Mouse (Mus musculus) intestine, embryonic 15.5 days (tissue): Measurements from ENCODE around the gene Ran. TPM values are rescaled to one million over a fixed set of nuclear protein-coding genes. Genes with fewer than 3 reads are reported as not detected.

Experiments
- ATAC-seq: fragments of 200-750 bp; cut with Nextera tagmentation; 2 replicates; pipeline ENCODE4 v1.8.0; 2017; ENCODE audit warnings: moderate TSS enrichment, moderate library complexity
- H3K27ac ChIP-seq: fragments of 300-500 bp; sonication (generic); 2 replicates; pipeline ENCODE4 v1.5.1; 2015; ENCODE audit warnings: mild to moderate bottlenecking, inconsistent platforms
- H3K27me3 ChIP-seq: fragments of 300-500 bp; sonication (generic); replicated peaks from 2 replicates; pipeline ENCODE4 v1.6.1; 2015; ENCODE audit warnings: inconsistent platforms
- H3K36me3 ChIP-seq: fragments of 300-500 bp; sonication (generic); 2 replicates; pipeline ENCODE4 v1.6.1; 2015; ENCODE audit warnings: inconsistent platforms
- H3K4me1 ChIP-seq: fragments of 300-500 bp; sonication (generic); replicated peaks from 2 replicates; pipeline ENCODE4 v1.6.1; 2015; ENCODE audit warnings: inconsistent platforms
- H3K4me2 ChIP-seq: fragments of 300-500 bp; sonication (generic); replicated peaks from 2 replicates; pipeline ENCODE4 v1.6.1; 2015; ENCODE audit warnings: mild to moderate bottlenecking, inconsistent platforms
- H3K4me3 ChIP-seq: fragments of 300-500 bp; sonication (generic); replicated peaks from 2 replicates; pipeline ENCODE4 v1.5.1; 2015; ENCODE audit warnings: inconsistent platforms
- H3K9ac ChIP-seq: fragments of 300-500 bp; sonication (generic); 2 replicates; pipeline ENCODE4 v1.6.1; 2015; ENCODE audit warnings: inconsistent platforms
- H3K9me3 ChIP-seq: fragments of 300-500 bp; sonication (generic); 2 replicates; pipeline ENCODE4 v1.6.1; 2016; ENCODE audit warnings: inconsistent platforms
- WGBS: fragments of 180-500 bp; shearing (Covaris S2); methylation state at CpG from one replicate; pipeline ENCODE4 v1.1.7; 2015; 5-methylcytosine and 5-hydroxymethylcytosine counted together
- polyA plus RNA-seq: library from polyadenylated mRNA; unstranded; fragments of >200 nt; fragmentation: Nextera tagmentation; extraction: Ambion mirVana; gene quantifications from 2 replicates; pipeline ENCODE4 v1.2.1, GENCODE M21; 2015

The Ran gene
- polyA plus RNA-seq, 1 experiment from 2014 or later, result 602 TPM

DNA sequence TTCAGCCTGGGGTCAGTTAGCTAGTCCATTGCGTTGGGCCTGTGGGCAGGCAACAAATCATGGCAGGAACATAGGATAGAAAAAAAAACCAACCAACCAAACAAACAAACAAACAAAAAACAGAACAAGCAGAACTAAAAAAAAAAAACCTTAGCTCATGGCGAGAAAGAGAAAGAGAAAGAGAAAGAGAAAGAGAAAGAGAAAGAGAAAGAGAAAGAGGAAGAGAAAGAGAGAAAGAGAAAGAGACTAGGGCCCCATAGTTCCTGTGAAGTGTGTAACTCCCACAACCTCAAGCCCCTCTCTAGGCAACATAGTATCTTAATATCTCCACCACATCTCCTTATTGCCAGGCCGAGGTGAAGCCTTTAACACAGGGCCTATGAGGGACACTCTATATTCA lies 3.5 kb upstream of the Ran start:
- H3K9me3 ChIP-seq, result no peaks in the 10 kb centered on the region
- no peak overlapping the region for H3K4me3 ChIP-seq
- 91% methylated on average over 3 of the region's 3 CpGs for WGBS
- no peak overlapping the region for H3K9ac ChIP-seq
- H3K27ac ChIP-seq, result no peak overlapping the region
- H3K36me3 ChIP-seq, result no peaks in the 10 kb centered on the region
- peaks cover 8% of the 10 kb centered on the region; the same call in 1 of the 2 replicates for H3K4me1 ChIP-seq
- no peak for ATAC-seq
- H3K27me3 ChIP-seq, result no peaks in the 10 kb centered on the region
- no peak overlapping the region for H3K4me2 ChIP-seq

DNA sequence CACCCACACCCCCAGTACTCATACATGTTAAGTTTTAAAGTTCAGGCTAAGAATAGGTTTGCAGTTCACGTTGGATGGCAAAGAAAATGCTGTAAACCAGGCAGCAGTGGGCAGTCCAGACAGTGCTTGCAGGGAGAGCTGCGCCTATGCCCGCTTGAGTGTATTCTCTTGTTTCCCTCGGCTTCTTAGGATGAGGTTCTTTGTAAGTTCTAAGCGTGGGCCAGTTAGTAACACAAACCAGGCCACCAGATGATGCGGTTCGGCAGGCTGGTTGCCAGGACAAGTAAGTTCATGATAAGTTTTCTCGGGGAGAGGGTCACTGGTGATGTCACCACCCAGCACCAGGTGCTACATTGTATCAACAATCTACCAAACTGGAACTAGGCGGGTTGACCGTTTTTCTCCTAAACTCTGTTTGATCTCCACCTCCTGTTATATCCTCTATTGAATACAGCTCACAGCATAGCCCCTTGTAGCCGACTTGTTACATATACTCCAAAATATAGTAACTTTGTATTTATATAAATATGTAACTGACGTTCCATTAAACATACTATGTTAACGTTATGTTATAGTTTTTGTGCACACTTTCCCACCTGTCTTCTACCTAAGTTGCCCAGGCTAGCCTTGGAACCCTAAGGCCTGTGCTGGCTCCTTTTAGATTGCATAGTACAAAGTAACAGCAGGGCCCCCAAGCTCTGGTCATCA lies 933 bp upstream of the Ran start:
- Histone ChIP-seq H3K27me3 (no peaks in the 10 kb centered on the region), H3K4me2 (peak overlapping the region; percentile 72), H3K4me1 (peaks cover 8% of the 10 kb centered on the region; the same call in 1 of the 2 replicates), H3K9ac (peak overlapping the region; percentile 60), H3K27ac (peak overlapping the region; percentile 97), H3K9me3 (no peaks in the 10 kb centered on the region), H3K4me3 (peak overlapping the region; percentile 92), H3K36me3 (no peaks in the 10 kb centered on the region)
- 78% methylated on average over 13 of the region's 13 CpGs for WGBS
- no peak for ATAC-seq

DNA sequence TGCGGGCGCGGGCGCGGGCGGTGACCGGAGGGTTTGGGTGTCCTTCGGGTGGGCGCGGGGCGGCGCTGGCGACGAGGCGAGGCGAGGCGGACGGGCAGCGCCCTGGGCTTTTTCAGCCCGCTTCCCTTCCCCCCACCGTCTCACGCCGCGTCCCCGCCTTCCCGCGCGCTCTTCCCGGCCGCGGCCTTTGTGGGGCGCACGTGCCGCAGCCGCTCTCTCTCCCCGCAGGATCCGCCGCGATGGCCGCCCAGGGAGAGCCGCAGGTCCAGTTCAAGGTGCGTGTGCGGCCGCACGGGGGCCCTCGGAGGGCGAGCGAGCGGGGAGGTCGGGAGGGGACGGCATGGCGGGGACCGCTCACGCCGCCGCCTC lies 415 bp downstream of the Ran start:
- WGBS, result under 1% methylated on average over 46 of the region's 56 CpGs
- Histone ChIP-seq H3K27me3 (no peaks in the 10 kb centered on the region), H3K27ac (peak overlapping the region; percentile 97), H3K4me2 (peak overlapping the region; percentile 57), H3K9me3 (no peaks in the 10 kb centered on the region), H3K4me3 (peak overlapping the region; percentile 92), H3K9ac (peak overlapping the region; percentile 92), H3K4me1 (peaks cover 8% of the 10 kb centered on the region; the same call in 1 of the 2 replicates), H3K36me3 (peaks cover 3% of the 10 kb centered on the region; the same call in 1 of the 2 replicates)
- peak; percentile 77 for ATAC-seq

DNA sequence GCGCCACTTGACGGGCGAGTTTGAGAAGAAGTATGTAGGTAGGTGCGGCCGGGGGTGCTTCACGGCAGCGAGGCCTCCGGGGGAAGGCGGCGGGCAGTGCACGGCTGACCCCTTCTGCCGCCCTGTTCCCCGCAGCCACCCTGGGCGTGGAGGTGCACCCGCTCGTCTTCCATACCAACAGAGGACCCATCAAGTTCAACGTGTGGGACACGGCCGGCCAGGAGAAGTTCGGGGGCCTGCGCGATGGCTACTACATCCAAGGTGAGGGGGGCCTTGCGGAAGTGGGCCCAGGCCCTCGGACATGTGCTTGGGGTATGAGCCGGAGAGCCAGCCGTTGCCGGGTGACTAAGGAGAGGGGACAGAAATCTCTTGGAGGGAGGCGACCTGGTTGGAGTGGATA lies 862 bp downstream of the Ran start:
- ATAC-seq, result peak; percentile 8
- under 1% methylated on average over 28 of the region's 28 CpGs for WGBS
- H3K27ac ChIP-seq, result peak overlapping the region; percentile 97

DNA sequence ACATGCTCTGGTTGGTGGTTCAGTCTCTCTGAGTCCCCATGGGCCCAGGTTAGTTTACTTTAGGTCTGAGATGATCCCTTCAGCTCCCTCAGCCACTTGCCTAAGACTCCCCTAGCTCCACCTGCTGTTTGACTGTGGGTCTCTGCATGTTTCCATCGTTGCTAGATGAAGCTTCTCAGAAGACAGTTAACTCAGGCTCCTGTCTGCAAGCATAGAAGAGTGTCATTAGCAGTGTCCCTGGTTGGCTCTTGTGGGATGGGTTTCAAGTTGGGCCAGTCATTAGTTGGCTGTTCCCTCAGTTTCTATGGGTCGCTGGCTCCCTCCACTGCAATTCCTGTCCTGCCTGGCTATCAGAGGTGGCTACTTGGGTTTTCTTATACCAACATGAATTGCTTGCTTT lies 5.2 kb downstream of the Ran start:
- 43% methylated on average over 2 of the region's 2 CpGs for WGBS
- H3K4me1 ChIP-seq, result 0 out of 2 replicates have a peak, but pooled peaks cover 2% of the 10 kb centered on the region
- ATAC-seq, result no peak
- no peak overlapping the region for H3K27ac ChIP-seq
- H3K27me3 ChIP-seq, result no peaks in the 10 kb centered on the region
- H3K4me3 ChIP-seq, result no peak overlapping the region
- peaks cover 3% of the 10 kb centered on the region; the same call in 1 of the 2 replicates for H3K36me3 ChIP-seq
- H3K4me2 ChIP-seq, result no peak overlapping the region
- H3K9ac ChIP-seq, result no peak overlapping the region
- no peaks in the 10 kb centered on the region for H3K9me3 ChIP-seq

More for the DNA sequence above, 862 bp downstream of the Ran start:
- peak overlapping the region; percentile 92 for H3K9ac ChIP-seq
- H3K9me3 ChIP-seq, result no peaks in the 10 kb centered on the region
- H3K27me3 ChIP-seq, result no peaks in the 10 kb centered on the region
- H3K4me1 ChIP-seq, result peaks cover 8% of the 10 kb centered on the region; the same call in 1 of the 2 replicates
- H3K4me3 ChIP-seq, result peak overlapping the region; percentile 92
- H3K4me2 ChIP-seq, result peak overlapping the region; percentile 57
- H3K36me3 ChIP-seq, result peaks cover 3% of the 10 kb centered on the region; the same call in 1 of the 2 replicates

DNA sequence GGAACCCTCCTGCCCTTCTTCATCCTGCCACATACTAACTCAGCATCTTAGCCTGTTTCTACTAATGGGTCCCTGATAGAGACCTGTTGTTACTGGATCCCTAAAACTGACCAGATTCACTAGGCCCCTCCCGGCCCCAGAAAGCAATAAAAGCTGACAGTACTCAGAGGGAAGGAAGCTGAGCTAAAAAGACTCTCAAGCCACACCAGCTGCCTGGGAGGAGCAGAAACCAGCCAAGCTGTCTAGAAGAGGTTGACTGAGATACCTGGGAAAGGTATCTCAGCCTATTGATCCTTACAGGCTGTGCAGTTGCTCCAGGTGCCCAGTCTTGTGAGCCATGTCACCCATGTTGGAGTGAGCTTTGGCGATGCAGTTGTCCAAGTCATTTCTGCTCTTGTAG lies 5.9 kb downstream of the Ran start:
- no peaks in the 10 kb centered on the region for H3K27me3 ChIP-seq
- WGBS, result 71% methylated on average over 2 of the region's 2 CpGs
- no peak for ATAC-seq
- no peak overlapping the region for H3K4me3 ChIP-seq
- no peaks in the 10 kb centered on the region for H3K9me3 ChIP-seq
- no peak overlapping the region for H3K27ac ChIP-seq
- H3K4me2 ChIP-seq, result no peak overlapping the region
- H3K9ac ChIP-seq, result no peak overlapping the region
- H3K36me3 ChIP-seq, result peaks cover 3% of the 10 kb centered on the region; the same call in 1 of the 2 replicates
- 0 out of 2 replicates have a peak, but pooled peaks cover 2% of the 10 kb centered on the region for H3K4me1 ChIP-seq

DNA sequence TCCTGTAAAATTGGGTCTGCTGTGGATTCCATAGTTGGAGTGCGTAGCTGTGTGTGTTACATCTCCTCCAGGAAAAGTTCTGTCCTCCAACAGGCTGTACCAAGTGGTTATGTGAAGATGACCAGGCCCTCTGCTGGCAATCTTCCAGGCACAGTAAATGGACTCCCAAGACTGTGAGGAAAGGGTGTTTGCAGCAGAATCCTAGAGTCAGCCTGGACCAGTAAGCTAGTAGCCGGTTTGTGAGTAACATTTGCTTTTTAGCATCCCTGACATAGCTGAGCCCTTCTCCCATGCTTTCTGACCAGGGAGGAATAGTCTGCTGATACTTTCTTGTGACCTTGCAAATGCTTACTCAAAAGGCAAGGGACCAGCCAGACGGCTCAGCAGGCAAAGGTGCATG lies 6.3 kb downstream of the Ran start:
- H3K4me1 ChIP-seq, result 0 out of 2 replicates have a peak, but pooled peaks cover 2% of the 10 kb centered on the region
- H3K9ac ChIP-seq, result no peak overlapping the region
- no peaks in the 10 kb centered on the region for H3K27me3 ChIP-seq
- no peak overlapping the region for H3K4me3 ChIP-seq
- H3K36me3 ChIP-seq, result peaks cover 3% of the 10 kb centered on the region; the same call in 1 of the 2 replicates
- WGBS, result 77% methylated on average over 3 of the region's 3 CpGs
- no peak overlapping the region for H3K27ac ChIP-seq
- H3K9me3 ChIP-seq, result no peaks in the 10 kb centered on the region
- no peak for ATAC-seq
- H3K4me2 ChIP-seq, result no peak overlapping the region

DNA sequence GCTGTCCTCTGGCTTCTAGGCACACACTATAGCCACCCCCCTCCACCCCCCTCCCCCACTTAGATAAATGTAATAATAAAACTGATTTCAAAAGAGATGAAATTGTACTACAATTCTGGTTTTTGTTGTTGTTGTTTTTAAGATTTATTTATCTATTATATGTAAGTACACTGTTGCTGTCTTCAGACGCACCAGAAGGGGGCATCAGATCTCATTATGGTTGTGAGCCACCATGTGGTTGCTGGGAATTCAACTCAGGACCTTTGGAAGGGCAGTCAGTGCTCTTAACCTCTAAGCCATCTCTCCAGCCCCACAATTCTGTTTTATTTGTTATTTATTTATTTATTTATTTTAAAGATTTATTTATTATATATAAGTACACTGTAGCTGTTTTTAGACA lies 6.8 kb downstream of the Ran start:
- no peak overlapping the region for H3K4me3 ChIP-seq
- no peaks in the 10 kb centered on the region for H3K27me3 ChIP-seq
- peaks cover 3% of the 10 kb centered on the region; the same call in 1 of the 2 replicates for H3K36me3 ChIP-seq
- 84% methylated on average over 1 of the region's 1 CpGs for WGBS
- 0 out of 2 replicates have a peak, but pooled peaks cover 2% of the 10 kb centered on the region for H3K4me1 ChIP-seq
- H3K4me2 ChIP-seq, result no peak overlapping the region
- no peak overlapping the region for H3K27ac ChIP-seq
- ATAC-seq, result no peak
- H3K9me3 ChIP-seq, result no peaks in the 10 kb centered on the region
- no peak overlapping the region for H3K9ac ChIP-seq

DNA sequence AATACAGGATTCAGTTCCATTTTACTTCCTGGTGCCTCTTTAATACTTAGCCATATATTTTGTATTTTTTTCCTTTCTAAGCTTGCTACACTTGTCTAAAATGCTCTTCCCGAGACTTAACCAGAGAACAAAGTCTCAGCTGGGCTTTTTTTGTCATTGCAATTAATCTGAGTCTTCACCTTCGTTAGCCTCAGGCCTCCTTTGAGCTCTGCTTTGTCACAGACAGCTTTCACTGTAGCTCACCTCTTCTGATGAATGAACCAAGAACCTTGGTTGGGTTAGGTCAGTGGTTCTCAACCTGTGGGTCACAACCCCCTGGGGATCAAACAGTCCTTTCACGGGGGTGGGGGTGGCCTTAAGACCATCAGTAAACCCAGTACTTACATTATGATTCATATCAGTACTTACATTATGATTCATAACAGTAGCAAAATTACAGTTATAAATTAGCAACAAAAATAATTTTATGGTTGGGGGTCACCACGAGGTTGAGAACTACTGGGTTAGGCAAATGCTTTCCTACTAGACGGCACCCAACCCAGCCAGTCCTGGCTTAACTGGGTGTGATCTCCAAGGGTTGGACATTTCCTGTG lies 9.4 kb downstream of the Ran start:
- H3K9me3 ChIP-seq, result no peaks in the 10 kb centered on the region
- H3K4me3 ChIP-seq, result no peak overlapping the region
- H3K4me1 ChIP-seq, result 0 out of 2 replicates have a peak, but pooled peaks cover 2% of the 10 kb centered on the region
- peaks cover 3% of the 10 kb centered on the region; the same call in 1 of the 2 replicates for H3K36me3 ChIP-seq
- H3K4me2 ChIP-seq, result no peak overlapping the region
- no peak overlapping the region for H3K27ac ChIP-seq
- H3K27me3 ChIP-seq, result no peaks in the 10 kb centered on the region
- no peak for ATAC-seq
- WGBS, result 77% methylated on average over 5 of the region's 5 CpGs
- H3K9ac ChIP-seq, result no peak overlapping the region

DNA sequence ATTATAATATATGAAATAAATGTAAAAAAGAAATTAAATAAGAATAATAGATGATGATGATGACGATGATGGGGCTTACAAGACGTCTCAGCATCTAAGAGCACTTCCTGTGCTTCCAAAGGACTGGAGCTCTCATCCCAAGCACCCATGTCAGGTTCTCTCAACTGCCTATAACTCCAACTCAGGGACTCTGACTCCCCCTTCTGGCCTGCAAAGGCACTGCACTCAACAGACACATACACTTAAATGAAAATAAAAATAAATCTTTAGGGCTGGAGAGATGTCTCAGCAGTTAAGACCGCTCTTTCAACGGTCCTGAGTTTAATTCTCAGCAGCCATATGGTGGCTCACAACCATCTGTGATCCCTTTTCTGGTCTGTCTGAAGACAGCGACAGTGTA lies 16.8 kb downstream of the Ran start:
- Histone ChIP-seq H3K27ac (no peak overlapping the region), H3K4me3 (no peak overlapping the region), H3K4me1 (no peaks in the 10 kb centered on the region), H3K4me2 (no peak overlapping the region), H3K9me3 (no peaks in the 10 kb centered on the region), H3K36me3 (no peaks in the 10 kb centered on the region), H3K9ac (no peak overlapping the region), H3K27me3 (no peaks in the 10 kb centered on the region)
- ATAC-seq, result no peak
- 80% methylated on average over 5 of the region's 5 CpGs for WGBS

DNA sequence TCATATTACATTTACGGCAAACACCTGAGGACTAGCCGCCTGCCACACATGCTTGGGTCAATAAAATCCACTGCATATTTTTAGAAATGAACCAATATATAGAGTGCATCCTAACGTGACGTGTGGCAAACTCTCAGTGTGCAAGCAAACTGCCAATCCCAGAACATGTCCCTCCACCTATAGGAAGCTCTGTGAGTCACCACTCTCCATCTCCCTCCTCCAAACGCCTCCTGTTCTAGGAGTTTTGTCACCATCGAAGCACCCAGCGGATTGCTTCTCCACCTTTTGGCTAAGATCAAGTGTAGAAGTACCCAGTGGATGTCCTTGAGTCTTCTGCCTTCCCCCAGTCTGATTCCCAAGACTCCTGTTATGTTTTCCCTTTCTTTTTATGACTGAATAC lies 17.9 kb downstream of the Ran start:
- H3K4me1 ChIP-seq, result no peaks in the 10 kb centered on the region
- H3K27ac ChIP-seq, result no peak overlapping the region
- H3K27me3 ChIP-seq, result no peaks in the 10 kb centered on the region
- H3K4me3 ChIP-seq, result no peak overlapping the region
- WGBS, result 79% methylated on average over 7 of the region's 7 CpGs
- no peaks in the 10 kb centered on the region for H3K36me3 ChIP-seq
- H3K9ac ChIP-seq, result no peak overlapping the region
- H3K9me3 ChIP-seq, result no peaks in the 10 kb centered on the region
- no peak overlapping the region for H3K4me2 ChIP-seq
- no peak for ATAC-seq

DNA sequence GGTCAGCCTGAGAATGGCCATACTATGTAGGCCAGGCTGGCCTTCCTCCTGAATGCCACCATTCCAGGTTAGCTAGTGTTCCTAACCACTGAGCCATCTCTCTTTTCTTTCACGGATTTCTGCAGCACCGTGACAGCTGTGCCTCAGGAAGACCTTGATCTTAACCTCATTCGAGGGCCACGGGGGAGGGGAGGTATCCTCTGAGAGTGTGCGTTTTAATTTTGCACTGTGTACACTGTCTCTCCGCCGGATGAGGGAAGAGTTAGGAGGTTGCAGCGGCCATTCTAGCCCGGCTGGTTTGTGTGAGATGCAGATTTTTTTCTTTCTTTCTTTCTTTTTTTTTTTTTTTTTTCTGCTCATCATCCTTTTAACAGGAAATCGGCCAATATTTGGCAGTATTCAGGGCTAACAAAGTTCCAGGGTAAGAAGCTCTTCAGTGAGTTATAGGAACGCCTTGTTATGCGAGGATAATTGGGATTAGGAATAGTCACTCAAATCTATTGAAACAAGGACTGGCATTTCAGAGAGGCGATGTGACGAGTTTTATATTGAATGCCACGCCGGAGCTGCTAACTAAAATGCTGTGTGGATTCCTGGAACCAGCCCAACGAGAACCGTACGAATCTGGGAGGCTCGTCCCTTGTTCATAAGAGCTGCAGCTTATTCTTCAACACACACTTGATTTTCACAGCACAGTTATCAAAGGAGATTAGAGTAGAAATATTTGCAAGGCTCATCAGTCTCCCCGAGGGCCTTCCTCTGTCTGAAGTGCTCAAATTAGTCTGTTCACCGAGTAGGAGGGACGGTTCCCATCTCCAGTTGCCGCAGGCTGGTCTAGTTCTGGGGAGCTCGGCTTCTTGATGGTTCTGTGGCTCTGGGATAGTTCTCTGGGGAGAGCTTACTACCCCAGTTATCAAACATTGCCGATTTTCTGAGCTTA lies 26.0 kb downstream of the Ran start:
- H3K4me2 ChIP-seq, result no peak overlapping the region
- 60% methylated on average over 26 of the region's 26 CpGs for WGBS
- H3K4me1 ChIP-seq, result no peaks in the 10 kb centered on the region
- H3K4me3 ChIP-seq, result no peak overlapping the region
- no peak overlapping the region for H3K9ac ChIP-seq
- no peaks in the 10 kb centered on the region for H3K36me3 ChIP-seq
- no peaks in the 10 kb centered on the region for H3K27me3 ChIP-seq
- no peak overlapping the region for H3K27ac ChIP-seq
- no peak for ATAC-seq
- no peaks in the 10 kb centered on the region for H3K9me3 ChIP-seq
